Mouse (Mus musculus): ENCODE results near the gene Trdmt1.

DNA sequence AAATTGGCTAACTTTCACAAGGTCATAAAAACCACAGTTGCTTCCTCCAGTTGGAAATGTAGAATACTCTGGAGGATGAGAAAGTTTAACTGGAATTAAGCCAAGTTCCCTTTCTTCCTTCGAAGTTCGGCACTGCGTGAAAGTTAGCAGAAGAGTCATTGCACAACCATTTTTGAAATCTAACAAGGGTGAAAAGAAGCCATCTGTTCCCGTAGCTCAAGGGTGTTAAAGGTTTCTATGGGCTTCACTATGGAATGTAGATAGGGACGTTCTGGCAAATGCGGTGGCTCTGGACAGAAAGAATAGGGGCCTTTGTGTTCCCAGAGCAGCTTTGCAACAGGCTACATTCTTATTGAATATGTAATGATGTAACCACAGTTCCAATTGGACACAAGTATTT, 31.5 kb upstream of the Trdmt1 start:
- TF ChIP-seq CTCF (IDR thresholded peaks at IDR 0.05; ENCODE audit: control insufficient read depth, insufficient read depth, low read length) = no peak
- no peak for TF ChIP-seq POLR2A (IDR thresholded peaks at IDR 0.05; ENCODE audit: borderline replicate concordance, control insufficient read depth, low read depth, low read length)

Measured in bone marrow, adult 2 months (tissue).